Mouse (Mus musculus): Measurements from ENCODE around the gene Gm2431. TPM values are rescaled to one million over a fixed set of nuclear protein-coding genes. Genes with fewer than 3 reads are reported as not detected.
A peak's percentile ranks its signal among the peaks of the same experiment; 100 is the strongest.
"Not testable (repeated sequence)": the region's sequence is repeated elsewhere in the genome, so short reads cannot be mapped to it uniquely, and the experiment has no call there.

The Gm2431 gene
- polyA plus RNA-seq, 1 experiment from 2014 or later: not detected

DNA sequence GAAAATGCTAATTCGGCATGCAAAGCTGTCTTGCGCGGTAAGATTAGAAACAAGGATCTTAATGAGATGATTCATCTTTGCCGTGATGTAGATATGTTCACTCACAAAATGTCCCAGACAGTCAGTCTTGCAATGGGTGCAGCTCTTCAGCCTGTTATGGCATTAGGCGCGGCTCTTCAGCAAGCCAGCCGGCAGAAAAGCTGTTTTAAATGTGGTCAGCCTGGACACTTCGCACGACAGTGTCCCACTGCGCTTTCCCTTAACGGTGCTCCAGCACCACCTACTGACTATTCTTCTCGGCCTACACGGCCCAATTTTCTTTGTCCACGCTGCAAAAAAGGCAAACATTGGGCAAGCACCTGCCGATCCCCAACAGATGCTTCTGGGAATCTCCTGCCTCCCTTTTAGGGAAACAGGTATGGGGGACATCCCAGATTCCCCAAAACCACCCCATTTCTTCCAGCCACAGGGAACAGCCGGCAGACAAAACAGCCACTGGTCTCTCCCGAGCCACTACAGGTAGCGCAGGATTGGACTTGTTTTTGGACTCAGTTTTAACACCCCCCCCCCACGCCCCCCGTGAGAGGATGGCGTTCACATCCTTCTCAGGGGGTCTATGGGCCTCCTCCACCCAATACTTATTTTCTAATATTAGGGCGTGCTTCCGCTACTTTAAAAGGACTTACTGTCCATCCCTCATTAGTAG is 27.1 kb upstream of the Gm2431 start:
- TF ChIP-seq CTCF (IDR thresholded peaks at IDR 0.05; ENCODE audit: low read depth) (peak; percentile 43), EP300 (IDR thresholded peaks at IDR 0.05; ENCODE audit: low read depth) (no peak)
- Histone ChIP-seq H3K9me3 (ENCODE audit: low read length) (no peaks in the 10 kb centered on the region), H3K4me3 (ENCODE audit: low read depth, low read length) (no peak overlapping the region), H3K9ac (replicated peaks) (no peak overlapping the region), H3K4me2 (ENCODE audit: low read depth, low read length) (peak overlapping the region; percentile 75), H3K4me1 (ENCODE audit: insufficient read depth) (0 out of 2 replicates have a peak, but pooled peaks cover 5% of the 10 kb centered on the region), H3K36me3 (replicated peaks; ENCODE audit: insufficient read depth, low read length) (no peaks in the 10 kb centered on the region), H3K27ac (ENCODE audit: low read depth) (no peak overlapping the region), H3K27me3 (ENCODE audit: insufficient read depth, low read length) (peaks cover 13% of the 10 kb centered on the region; the same call in 1 of the 2 replicates)
- WGBS (ENCODE audit: insufficient replicate concordance): 21% methylated on average over 23 of the region's 23 CpGs
- DNase-seq (no peak), ATAC-seq (0 out of 2 replicates have a peak, but pooled peaks have one; percentile 25)

DNA sequence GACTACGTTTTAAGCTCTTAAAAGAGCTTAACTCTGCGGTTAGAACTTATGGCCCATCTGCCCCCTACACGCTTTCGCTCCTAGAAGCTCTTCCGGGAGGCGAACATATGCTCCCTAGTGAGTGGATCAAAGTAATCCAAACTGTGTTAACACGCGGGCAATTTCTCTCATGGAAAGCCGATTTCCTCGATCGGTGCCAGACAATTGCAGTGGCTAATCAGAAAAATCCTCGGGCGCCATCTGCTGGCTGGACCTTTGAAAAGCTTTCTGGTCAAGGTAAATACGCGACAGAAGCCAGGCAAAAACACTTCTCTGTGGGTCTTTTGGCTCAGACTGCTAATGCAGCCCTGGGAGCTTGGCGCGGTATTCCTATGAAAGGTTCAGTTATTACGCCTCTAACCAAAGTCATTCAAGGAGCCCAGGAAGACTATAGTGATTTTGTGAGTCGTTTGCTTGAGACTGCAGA is 26.5 kb upstream of the Gm2431 start:
- no peaks in the 10 kb centered on the region for H3K9me3 ChIP-seq (ENCODE audit: low read length)
- H3K4me3 ChIP-seq (ENCODE audit: low read depth, low read length): peak overlapping the region; percentile 50
- no peaks in the 10 kb centered on the region for H3K36me3 ChIP-seq (replicated peaks; ENCODE audit: insufficient read depth, low read length)
- ATAC-seq (peak; percentile 81), DNase-seq (peak; percentile 90)
- H3K4me2 ChIP-seq (ENCODE audit: low read depth, low read length): peak overlapping the region; percentile 75
- 0 out of 2 replicates have a peak, but pooled peaks cover 5% of the 10 kb centered on the region for H3K4me1 ChIP-seq (ENCODE audit: insufficient read depth)
- WGBS (ENCODE audit: insufficient replicate concordance): under 1% methylated on average over 19 of the region's 19 CpGs
- TF ChIP-seq EP300 (IDR thresholded peaks at IDR 0.05; ENCODE audit: low read depth) (no peak), CTCF (IDR thresholded peaks at IDR 0.05; ENCODE audit: low read depth) (peak; percentile 78)
- peaks cover 13% of the 10 kb centered on the region; the same call in 1 of the 2 replicates for H3K27me3 ChIP-seq (ENCODE audit: insufficient read depth, low read length)
- 0 out of 2 replicates have a peak overlapping the region, but pooled peaks have one; percentile 9 for H3K27ac ChIP-seq (ENCODE audit: low read depth)
- peak overlapping the region; percentile 56 for H3K9ac ChIP-seq (replicated peaks)

DNA sequence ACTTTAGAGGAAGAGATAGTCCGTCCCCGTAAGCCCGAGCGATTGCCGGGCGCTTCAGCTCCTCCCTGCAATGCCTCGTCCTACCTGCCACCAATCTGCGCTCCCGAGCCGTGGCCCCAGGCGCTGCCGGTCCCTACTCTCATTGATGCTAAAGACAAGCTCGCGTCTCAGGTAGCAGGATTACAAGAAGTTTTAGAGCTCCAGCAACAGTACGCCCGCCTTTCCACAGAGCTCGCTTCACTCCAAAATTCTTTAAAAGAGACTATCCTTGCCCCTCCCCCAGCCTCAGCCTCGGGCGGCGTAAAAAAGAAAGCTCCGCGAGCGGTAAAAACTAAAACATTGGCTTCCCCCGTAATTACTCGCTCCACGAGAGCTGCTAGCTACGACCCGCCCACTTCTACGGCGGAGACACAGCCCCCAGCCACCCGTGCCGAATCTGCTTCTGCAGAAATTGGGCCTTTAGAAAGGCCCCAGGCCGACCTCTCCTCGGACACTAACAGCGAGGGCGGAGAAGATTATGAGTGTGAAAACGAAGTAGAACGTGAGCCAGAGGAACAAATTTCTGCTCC is 26.0 kb upstream of the Gm2431 start:
- ATAC-seq (peak; percentile 76), DNase-seq (peak; percentile 57)
- H3K4me1 ChIP-seq (ENCODE audit: insufficient read depth): 0 out of 2 replicates have a peak, but pooled peaks cover 5% of the 10 kb centered on the region
- peak overlapping the region; percentile 50 for H3K4me3 ChIP-seq (ENCODE audit: low read depth, low read length)
- H3K9me3 ChIP-seq (ENCODE audit: low read length): no peaks in the 10 kb centered on the region
- peak overlapping the region; percentile 56 for H3K9ac ChIP-seq (replicated peaks)
- H3K4me2 ChIP-seq (ENCODE audit: low read depth, low read length): peak overlapping the region; percentile 75
- no peak for TF ChIP-seq EP300 (IDR thresholded peaks at IDR 0.05; ENCODE audit: low read depth)
- TF ChIP-seq CTCF (IDR thresholded peaks at IDR 0.05; ENCODE audit: low read depth): peak; percentile 13; the same call in 1 of the 2 replicates
- 0 out of 2 replicates have a peak overlapping the region, but pooled peaks have one; percentile 9 for H3K27ac ChIP-seq (ENCODE audit: low read depth)
- under 1% methylated on average over 38 of the region's 38 CpGs for WGBS (ENCODE audit: insufficient replicate concordance)
- H3K27me3 ChIP-seq (ENCODE audit: insufficient read depth, low read length): peaks cover 13% of the 10 kb centered on the region; the same call in 1 of the 2 replicates
- H3K36me3 ChIP-seq (replicated peaks; ENCODE audit: insufficient read depth, low read length): no peaks in the 10 kb centered on the region

DNA sequence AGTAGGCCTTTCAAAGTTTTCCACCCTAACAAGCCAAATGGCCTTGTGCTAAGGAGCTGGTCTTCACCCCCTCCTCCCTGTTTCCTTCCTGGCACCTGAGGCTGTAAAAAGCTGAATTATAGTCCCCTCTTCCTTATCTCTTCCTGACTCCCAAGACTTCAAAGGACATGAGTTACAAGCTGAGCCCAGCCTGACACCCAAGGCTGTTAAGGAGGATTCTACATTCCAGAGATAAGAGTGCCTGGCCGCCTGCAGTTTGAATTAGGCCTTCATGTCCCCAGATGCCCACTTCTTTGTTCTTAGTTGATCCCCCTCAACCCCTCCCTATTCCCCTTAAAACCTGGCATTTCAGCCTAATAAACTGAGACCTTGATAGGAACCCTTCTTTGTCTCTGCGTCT is 24.7 kb upstream of the Gm2431 start:
- H3K9me3 ChIP-seq (ENCODE audit: low read length); H3K4me2 ChIP-seq (ENCODE audit: low read depth, low read length); H3K9ac ChIP-seq (replicated peaks); H3K4me3 ChIP-seq (ENCODE audit: low read depth, low read length); DNase-seq; H3K27ac ChIP-seq (ENCODE audit: low read depth); H3K4me1 ChIP-seq (ENCODE audit: insufficient read depth); H3K36me3 ChIP-seq (replicated peaks; ENCODE audit: insufficient read depth, low read length); ATAC-seq: not testable (repeated sequence)
- peaks cover 13% of the 10 kb centered on the region; the same call in 1 of the 2 replicates for H3K27me3 ChIP-seq (ENCODE audit: insufficient read depth, low read length)
- WGBS (ENCODE audit: insufficient replicate concordance): 52% methylated on average over 2 of the region's 2 CpGs

DNA sequence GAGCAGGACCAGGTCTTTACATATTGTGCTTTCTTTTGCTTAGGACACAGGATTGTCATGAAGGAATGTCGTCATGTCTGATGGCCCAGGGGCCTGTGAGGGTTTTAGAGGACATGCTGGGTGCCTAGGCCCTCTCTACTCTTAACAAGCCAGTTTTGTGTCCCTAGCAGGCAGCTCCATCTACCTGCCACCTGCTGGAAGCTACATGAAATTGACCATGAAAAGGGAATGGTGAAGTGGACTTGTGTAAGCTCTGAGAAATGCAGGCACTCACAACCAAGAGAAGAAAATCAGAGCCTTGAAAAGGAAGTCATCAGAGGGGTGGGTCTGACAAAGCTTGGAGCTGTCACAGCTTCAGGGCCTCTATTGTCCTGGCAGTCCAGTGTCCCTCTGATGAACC is 21.1 kb upstream of the Gm2431 start:
- H3K4me3 ChIP-seq (ENCODE audit: low read depth, low read length); DNase-seq; H3K36me3 ChIP-seq (replicated peaks; ENCODE audit: insufficient read depth, low read length); H3K9ac ChIP-seq (replicated peaks); H3K4me1 ChIP-seq (ENCODE audit: insufficient read depth); H3K9me3 ChIP-seq (ENCODE audit: low read length); H3K27ac ChIP-seq (ENCODE audit: low read depth); H3K4me2 ChIP-seq (ENCODE audit: low read depth, low read length); ATAC-seq: not testable (repeated sequence)
- 62% methylated on average over 1 of the region's 1 CpGs for WGBS (ENCODE audit: insufficient replicate concordance)
- 0 out of 2 replicates have a peak, but pooled peaks have one; percentile 4 for TF ChIP-seq CTCF (IDR thresholded peaks at IDR 0.05; ENCODE audit: low read depth)
- H3K27me3 ChIP-seq (ENCODE audit: insufficient read depth, low read length): peaks cover 13% of the 10 kb centered on the region; the same call in 1 of the 2 replicates

DNA sequence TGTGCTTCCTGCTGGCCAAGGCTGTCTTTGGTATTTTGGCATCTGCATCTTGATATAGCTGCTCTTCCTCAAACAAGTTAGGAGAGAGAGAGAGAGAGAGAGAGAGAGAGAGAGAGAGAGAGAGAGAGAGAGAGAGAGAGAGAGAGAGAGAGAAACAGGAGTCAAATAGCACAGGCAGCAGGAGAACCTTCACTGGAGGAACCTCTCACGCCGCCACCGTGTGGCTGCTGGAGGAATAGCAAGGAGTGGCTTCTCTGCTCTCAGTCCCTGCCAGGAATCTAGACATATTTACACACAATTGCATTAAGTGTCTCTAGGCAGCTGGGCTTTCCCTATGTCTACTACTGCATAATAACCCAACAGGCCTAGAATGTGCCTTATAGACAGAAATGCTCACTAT is 20.0 kb upstream of the Gm2431 start:
- not testable (repeated sequence) for H3K4me3 ChIP-seq (ENCODE audit: low read depth, low read length); H3K9ac ChIP-seq (replicated peaks); H3K9me3 ChIP-seq (ENCODE audit: low read length); H3K4me2 ChIP-seq (ENCODE audit: low read depth, low read length); H3K27me3 ChIP-seq (ENCODE audit: insufficient read depth, low read length); H3K27ac ChIP-seq (ENCODE audit: low read depth); ATAC-seq; H3K36me3 ChIP-seq (replicated peaks; ENCODE audit: insufficient read depth, low read length); H3K4me1 ChIP-seq (ENCODE audit: insufficient read depth)
- 0% methylated on average over 3 of the region's 3 CpGs for WGBS (ENCODE audit: insufficient replicate concordance)
- DNase-seq: peak; percentile 65
- peak; percentile 67 for TF ChIP-seq CTCF (IDR thresholded peaks at IDR 0.05; ENCODE audit: low read depth)

DNA sequence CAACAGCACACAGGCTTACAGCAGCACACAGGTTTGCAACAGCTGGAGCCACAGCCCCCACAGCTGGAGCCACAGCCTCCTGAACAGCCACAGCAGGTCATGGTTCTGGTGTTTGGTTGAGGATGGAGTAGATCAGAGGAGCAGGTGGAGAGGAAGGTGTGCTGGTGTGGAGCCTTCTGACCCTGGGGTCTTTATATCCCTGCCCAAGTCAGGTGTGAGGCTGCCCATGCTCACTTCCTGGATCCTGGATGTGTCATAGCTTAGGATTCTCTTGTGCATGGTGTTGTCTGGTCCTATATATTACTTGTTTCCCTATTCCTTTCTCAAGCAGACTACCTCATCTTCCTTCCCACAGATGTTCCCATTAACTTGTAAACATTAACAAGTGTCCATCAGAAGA is 16.1 kb upstream of the Gm2431 start, which contains the start of gene Gm4559:
TSS of gene Gm4559 (minus strand) at position 101 of the 400 bp plus-strand sequence.
- H3K27me3 ChIP-seq (ENCODE audit: insufficient read depth, low read length); H3K9me3 ChIP-seq (ENCODE audit: low read length); H3K36me3 ChIP-seq (replicated peaks; ENCODE audit: insufficient read depth, low read length); DNase-seq; ATAC-seq; H3K27ac ChIP-seq (ENCODE audit: low read depth); H3K9ac ChIP-seq (replicated peaks); H3K4me2 ChIP-seq (ENCODE audit: low read depth, low read length); H3K4me1 ChIP-seq (ENCODE audit: insufficient read depth); H3K4me3 ChIP-seq (ENCODE audit: low read depth, low read length): not testable (repeated sequence)

Measured in liver, postnatal 0 days (tissue).